Mouse (Mus musculus) hematopoietic stem cell, adult 5-6 weeks (primary cell): ENCODE data around the gene Mier2. TPM values are rescaled to one million over a fixed set of nuclear protein-coding genes. Genes with fewer than 3 reads are reported as not detected.

Experiments
- ATAC-seq, 2 experiments: fragments of 125-278 bp in 1 of 2; replicated peaks in 1 of 2; 2 replicates each; pipeline ENCODE4 v1.8.0; 2016 to 2017; ENCODE audit warnings: inconsistent platforms in 2 of 2, mild to moderate bottlenecking in 2 of 2, moderate number of reproducible peaks in 2 of 2, low read depth in 1 of 2, moderate TSS enrichment in 1 of 2; ENCODE audit not compliant: low FRiP score in 2 of 2, poor library complexity in 2 of 2, severe bottlenecking in 2 of 2, insufficient read depth in 1 of 2, low TSS enrichment in 1 of 2
- total RNA-seq: library from RNA; stranded (forward); fragments of 172-1452, 232-1000 nt; gene quantifications from 2 replicates; pipeline ENCODE4 v1.2.3, GENCODE M21; 2017

Mier2 gene
- 17.9 and 18.5 TPM in 2 replicates for total RNA-seq

DNA sequence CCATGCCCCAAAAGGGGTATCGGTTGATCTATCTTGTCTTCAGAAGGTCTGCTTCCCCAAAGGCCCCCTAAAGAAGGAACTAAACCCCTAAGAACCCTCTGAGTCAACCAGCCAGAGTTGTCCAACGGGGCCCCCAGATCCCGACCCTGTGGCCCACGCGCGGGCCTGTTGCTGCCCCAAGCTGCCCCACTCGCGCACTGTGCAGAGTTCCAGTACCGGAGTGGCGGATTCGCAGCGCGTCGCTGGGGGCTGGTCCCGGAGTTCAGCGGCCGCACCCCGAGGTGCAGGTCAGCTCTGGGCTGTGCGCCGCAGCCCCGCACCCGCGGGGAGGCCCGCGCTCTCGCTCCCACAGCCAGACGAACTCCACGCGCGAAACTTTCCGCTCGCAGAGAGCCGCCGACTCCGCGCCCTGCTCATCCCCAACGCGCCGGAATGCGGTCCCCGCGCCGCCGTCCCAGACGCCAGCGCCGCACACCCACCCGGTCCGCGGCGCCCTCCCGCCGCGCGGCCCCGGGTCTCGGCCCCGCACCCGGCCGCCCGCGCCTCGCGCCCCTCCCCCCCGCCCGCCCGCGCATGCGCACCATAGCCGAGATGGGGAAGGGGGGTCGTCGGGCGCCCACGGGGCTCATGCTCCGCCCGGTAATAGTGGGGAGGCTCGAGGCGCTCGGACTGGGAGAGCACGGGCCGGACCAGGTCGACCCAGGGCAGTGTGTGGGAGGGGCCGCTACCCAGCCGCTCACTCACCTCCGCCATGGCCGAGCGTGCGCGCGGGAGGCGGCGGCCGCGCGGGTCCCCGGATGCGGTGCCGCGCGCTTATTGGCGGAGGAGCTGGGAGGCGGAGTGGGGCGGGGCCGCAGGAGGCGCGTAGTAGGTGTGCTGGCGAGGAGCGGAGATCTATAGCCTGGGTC lies at the start of gene Mier2:
Mier2 (minus strand) TSS at position 870 of the 908 bp plus-strand sequence.
- ATAC-seq: peak; percentile 40 to 47

DNA sequence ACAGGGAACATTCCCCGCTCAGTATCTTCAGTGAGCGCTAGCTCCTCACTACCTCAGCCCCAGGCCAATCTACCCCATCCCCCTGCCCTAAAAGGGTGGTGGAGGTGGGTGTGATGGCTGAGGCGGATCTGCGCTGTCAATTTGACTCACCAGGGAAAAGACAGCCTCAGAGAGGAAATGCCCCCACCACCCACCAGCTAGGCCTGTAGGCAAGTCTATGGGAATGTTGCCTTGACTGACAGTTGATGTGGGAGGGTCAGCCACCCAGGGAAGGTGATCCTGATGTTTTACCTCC lies 42.9 kb upstream of the Mier2 start:
- ATAC-seq: no peak

DNA sequence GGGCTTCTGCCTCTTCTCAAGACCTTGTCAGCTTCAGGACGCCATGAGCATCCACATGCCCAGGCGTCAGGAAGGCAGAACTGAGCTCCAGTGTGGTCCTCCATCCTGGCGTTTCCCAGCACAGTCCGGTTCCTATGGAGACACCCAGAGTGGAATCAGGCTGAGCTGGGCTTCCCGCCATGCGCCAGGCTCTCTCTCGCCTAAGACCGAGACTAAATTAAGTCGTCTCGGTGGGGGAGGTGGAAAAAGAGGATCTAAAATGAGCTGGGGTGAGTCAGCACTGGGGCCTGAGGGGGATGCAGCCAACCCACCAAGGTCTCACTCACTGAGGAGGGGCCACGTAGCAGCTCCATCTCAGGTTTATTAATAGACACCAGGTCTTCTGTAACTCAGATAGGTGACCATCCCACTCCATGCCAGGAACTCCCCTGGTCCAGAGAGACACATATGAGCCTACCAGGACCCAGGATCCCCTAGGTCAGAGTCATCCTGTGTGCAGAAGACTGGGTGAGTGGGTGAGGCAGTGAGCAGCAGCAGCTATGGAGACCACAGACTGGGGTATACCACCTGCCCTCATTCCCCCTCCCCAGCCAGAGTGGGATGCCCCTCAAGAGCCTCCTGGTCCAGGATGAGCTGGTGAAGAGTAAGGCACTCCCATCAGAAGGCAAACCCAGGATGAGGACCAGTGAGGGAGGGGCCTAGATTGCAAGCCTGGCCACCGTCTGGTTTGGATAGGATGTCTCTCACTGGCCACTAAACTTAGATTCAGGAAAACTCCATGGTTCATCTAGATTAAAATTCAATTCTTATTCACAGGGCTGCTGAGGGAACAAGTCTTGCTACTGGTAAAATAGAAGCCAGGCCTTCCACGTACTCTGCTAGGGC lies 42.3 kb upstream of the Mier2 start:
- ATAC-seq: peak in 1 of 2 experiments; percentile 48; a peak in 2 of 4 replicates

DNA sequence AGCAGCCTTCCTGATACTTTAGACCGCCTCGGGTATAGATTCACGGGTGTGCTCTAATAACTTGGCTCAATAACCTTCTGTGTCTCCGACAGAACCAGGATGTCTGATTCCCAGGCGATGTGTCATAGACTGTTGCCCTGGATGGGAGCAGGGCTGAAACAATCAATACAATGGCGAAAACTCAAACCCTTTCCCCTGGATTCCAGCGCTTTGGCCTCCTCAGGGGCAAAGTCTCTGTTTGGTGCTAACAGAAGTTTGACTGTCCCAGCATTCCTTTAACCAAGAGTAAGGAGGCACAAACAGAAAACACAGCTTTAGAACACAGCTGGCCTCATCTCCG lies 40.6 kb upstream of the Mier2 start:
- peak in 1 of 2 experiments; percentile 20; a peak in 1 of 4 replicates for ATAC-seq

DNA sequence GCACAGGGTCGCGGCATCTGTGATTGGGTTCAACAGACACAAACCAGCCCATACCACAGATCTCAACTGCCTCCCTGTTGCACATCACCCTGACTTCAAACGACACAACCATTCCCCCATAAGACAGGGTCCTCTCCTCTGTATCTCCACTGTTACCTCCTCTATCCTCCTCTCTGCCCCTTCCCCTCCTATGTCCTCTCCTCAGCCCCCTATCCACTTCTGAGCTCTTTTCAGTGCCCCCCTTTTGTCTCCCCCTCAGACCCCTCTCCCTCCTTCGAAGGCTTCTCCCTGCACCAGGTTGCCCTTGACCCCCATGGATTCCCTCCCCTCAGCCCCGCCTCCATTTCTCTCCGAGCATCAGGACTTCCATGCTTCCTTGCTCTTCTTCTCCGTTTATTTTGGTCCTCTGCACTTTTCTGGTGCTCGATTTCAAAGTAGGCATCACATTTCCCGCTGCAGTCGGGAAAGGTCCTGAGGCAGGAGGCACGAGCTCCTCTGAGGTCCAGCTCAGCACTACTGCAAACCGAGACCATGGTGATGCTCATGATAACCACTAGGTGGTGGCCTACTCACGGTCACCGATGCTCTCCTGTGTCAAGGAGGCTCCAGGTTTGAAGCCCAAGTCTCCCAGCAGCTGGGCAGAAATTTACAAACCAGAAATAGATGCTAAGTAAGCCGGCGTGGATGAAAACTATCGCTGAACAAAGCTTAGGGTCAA lies 40.0 kb upstream of the Mier2 start:
- peak; percentile 90 to 92 for ATAC-seq

- ATAC-seq: no peak
These were observed 39.1 kb upstream of the Mier2 start for GRCm38 (mm10) chr10:79594111-79594510.

- ATAC-seq: no peak; a peak in 1 of 4 replicates
These were observed 35.7 kb upstream of the Mier2 start for GRCm38 (mm10) chr10:79590702-79591101.

GRCm38 (mm10) chr10:79587752-79588126 lies 32.7 kb upstream of the Mier2 start:
- peak in 1 of 2 experiments; percentile 24; a peak in 1 of 4 replicates for ATAC-seq

DNA sequence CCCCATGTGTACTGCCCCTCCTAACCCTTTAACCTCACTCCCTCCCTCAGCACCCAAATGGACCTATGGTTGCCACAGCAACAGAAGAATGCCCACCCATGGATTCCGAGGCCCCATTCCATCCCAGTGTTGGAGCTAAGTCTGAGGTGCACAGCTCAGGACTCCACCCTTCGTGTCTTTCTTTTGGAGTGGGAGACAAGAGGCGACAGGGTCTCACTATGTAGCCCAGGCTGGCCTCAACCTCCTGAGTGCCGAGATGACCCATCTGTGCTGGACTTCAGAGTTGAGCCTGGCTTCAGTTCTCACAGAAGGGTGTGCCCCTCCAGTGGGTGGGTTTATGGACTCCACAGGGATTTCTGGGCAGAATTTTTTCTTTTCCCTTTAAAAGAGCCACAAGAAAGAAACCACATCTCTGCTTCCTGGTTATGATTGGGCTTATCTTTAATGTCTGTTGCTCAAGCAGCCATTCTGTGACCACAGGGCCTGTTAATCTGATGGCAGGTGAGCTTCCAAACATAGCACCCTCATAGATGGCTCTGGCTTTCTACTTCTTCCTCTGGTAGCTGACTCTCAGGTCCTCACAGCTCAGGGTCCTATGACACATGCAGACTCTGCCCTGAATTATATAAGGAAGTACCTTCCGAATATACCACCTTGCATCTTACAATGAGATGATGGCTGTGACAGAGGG lies 32.2 kb upstream of the Mier2 start, which contains the start of gene Theg:
Theg (minus strand) TSS at position 271 of the 691 bp plus-strand sequence.
- ATAC-seq: 0 out of 4 replicates have a peak, but pooled peaks of 1 of the 2 experiments have one; percentile 24

GRCm38 (mm10) chr10:79586243-79586642 lies 31.2 kb upstream of the Mier2 start:
- no peak for ATAC-seq

DNA sequence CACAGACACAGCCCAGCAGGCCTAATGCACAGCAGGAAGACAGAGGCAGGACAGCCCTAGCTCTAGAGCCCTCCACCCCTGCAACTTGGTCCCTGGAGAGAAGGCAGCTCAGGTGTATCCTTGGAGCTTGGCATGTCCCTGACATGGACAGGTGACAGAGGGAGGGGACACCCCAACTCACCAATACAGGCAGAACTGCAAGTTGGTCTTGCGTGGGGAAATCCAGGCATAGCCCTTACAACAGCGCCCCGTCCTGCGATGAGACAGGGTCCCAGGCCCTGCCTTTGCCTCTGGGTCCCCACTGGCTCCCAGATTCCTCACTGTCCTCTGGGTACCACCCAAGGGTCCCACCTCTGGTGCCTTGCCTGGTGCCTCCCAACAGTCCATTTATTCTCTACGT lies 30.7 kb upstream of the Mier2 start:
- ATAC-seq: no peak

GRCm38 (mm10) chr10:79585136-79585535 lies 30.1 kb upstream of the Mier2 start:
- ATAC-seq: no peak

DNA sequence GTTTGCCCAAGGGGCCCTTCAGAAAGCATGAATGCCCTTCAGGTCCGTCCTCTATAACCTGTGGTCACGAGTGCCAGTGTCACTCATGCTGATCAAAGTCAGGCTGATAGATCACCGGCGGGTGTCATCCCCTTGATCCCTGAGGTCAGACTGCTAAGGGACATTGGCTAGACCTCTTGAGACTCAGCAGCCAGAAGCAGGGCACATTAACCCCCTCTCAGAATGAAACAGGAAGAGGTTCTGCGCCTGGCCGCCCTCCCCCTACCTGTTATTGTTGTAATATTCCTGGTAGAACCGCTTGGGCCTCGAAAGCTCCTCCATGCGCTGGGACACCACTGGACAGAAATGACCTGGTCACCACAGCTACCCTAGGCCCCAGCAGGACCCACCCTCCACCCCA lies 29.4 kb upstream of the Mier2 start:
- ATAC-seq: no peak

GRCm38 (mm10) chr10:79584021-79584420 lies 29.0 kb upstream of the Mier2 start:
- ATAC-seq: no peak

GRCm38 (mm10) chr10:79581501-79581900 lies 26.5 kb upstream of the Mier2 start:
- ATAC-seq: no peak

DNA sequence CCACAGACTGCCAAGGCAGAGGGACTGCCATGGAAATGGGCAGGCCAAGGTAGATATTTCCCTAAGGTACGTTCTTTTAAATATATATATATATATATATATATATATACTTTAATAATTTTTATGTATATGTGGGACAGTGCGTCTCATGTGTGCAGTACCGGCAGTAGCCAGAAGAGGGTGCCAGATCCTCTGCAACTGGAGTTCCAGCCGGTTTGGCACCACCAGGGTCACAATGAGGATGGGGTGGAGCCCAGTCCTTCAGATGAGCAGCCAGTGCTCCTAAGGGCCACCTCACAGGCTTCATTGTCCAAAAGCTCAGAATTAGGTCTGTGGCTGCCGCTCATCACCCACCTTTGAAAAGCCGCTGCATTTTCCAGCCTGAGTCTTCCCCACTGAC lies 25.8 kb upstream of the Mier2 start:
- ATAC-seq: no peak

GRCm38 (mm10) chr10:79580356-79580755 lies 25.4 kb upstream of the Mier2 start:
- ATAC-seq: no peak
